Mouse (Mus musculus): ENCODE data around the gene Zic4.

DNA sequence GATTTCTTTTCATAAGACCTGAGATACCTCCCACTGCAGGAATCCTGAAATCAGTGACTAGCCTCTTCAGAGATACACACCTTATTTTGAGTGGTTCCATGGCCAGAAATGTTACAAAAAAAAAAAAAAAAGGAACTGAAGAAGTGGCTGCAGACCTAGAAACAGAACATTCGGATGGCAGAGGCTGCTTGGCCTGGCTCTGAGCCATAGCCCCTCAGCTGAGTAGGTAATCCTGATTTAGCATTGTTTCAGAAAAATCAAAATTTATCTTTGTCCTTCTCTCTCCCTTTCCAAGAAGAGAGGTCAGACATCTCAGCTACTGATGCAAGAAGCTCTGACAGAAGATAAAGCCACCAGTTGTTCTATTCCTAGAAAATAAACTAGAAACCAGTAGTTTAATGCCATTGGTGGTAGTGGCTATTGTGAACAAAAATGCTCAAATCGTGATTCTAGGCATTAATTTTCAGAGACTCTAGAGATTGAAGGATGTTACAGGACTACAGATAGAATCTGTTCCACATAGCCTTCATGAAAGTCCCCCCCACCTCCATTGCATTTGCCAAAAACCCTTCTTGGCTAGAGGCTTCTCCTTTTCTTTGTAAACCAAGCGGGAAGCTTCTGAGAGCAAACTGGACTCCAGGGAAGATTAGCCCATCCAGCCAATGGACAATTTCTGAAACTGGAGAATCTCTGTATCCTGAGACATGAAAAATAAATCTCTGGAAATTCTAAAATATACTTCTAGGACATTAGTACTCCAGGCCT is 11.8 kb downstream of the Zic4 start:
- TF ChIP-seq CTCF (IDR thresholded peaks at IDR 0.05; ENCODE audit: insufficient read depth, low read length) = no peak
- no peak for TF ChIP-seq POLR2A (IDR thresholded peaks at IDR 0.05; ENCODE audit: borderline replicate concordance, extremely low read depth, low read depth, low read length)

Data from lung, adult 2 months (tissue).